Mouse (Mus musculus) limb, embryonic 15.5 days (tissue): ENCODE data around the gene March1. TPM values are rescaled to one million over a fixed set of nuclear protein-coding genes. Genes with fewer than 3 reads are reported as not detected.

ENCODE experiments used
- ATAC-seq: fragments of 200-750 bp; cut with Nextera tagmentation; 2 replicates; pipeline ENCODE4 v1.8.0; 2017; ENCODE audit warnings: low read depth, moderate TSS enrichment; ENCODE audit not compliant: insufficient number of reproducible peaks, low FRiP score, low TSS enrichment
- H3K27ac ChIP-seq: fragments of 300-500 bp; sonication (generic); 2 replicates; pipeline ENCODE4 v1.5.1; 2015; ENCODE audit warnings: moderate library complexity, mild to moderate bottlenecking, inconsistent platforms
- H3K27me3 ChIP-seq: fragments of 300-500 bp; sonication (generic); 2 replicates; pipeline ENCODE4 v1.6.1; 2015; ENCODE audit warnings: inconsistent platforms
- H3K36me3 ChIP-seq: fragments of 300-500 bp; sonication (generic); 2 replicates; pipeline ENCODE4 v1.6.1; 2015; ENCODE audit warnings: inconsistent platforms
- H3K4me1 ChIP-seq: fragments of 300-500 bp; sonication (generic); 2 replicates; pipeline ENCODE4 v1.6.1; 2015; ENCODE audit warnings: inconsistent platforms
- H3K4me2 ChIP-seq: fragments of 300-500 bp; sonication (generic); 2 replicates; pipeline ENCODE4 v1.6.1; 2015; ENCODE audit warnings: mild to moderate bottlenecking, inconsistent platforms
- H3K4me3 ChIP-seq: fragments of 300-500 bp; sonication (generic); 2 replicates; pipeline ENCODE4 v1.5.1; 2015; ENCODE audit warnings: mild to moderate bottlenecking, inconsistent platforms
- H3K9ac ChIP-seq: fragments of 300-500 bp; sonication (generic); 2 replicates; pipeline ENCODE4 v1.6.1; 2015; ENCODE audit warnings: inconsistent platforms
- H3K9me3 ChIP-seq: fragments of 300-500 bp; sonication (generic); 2 replicates; pipeline ENCODE4 v1.6.1; 2016; ENCODE audit warnings: inconsistent platforms
- WGBS: fragments of 180-500 bp; shearing (Covaris S2); methylation state at CpG from one replicate; pipeline ENCODE4 v1.1.7; 2015; 5-methylcytosine and 5-hydroxymethylcytosine counted together
- polyA plus RNA-seq: library from polyadenylated mRNA; unstranded; fragments of >200 nt; fragmentation: Nextera tagmentation; extraction: Ambion mirVana; gene quantifications from 2 replicates; pipeline ENCODE4 v1.2.1, GENCODE M21; 2015

March1 gene
- polyA plus RNA-seq, 1 experiment from 2014 or later = 0.54 TPM

- H3K4me3 ChIP-seq = no peak overlapping the region
- no peak overlapping the region for H3K4me2 ChIP-seq
- no peaks in the 10 kb centered on the region for H3K9me3 ChIP-seq
- H3K27ac ChIP-seq = no peak overlapping the region
- no peak overlapping the region for H3K9ac ChIP-seq
- no peaks in the 10 kb centered on the region for H3K4me1 ChIP-seq
- no peaks in the 10 kb centered on the region for H3K36me3 ChIP-seq
- H3K27me3 ChIP-seq = no peaks in the 10 kb centered on the region
- WGBS = 85% methylated on average over 3 of the region's 3 CpGs
- no peak for ATAC-seq
Measured at GRCm38 (mm10) chr8:66332206-66332605, 714.5 kb downstream of the March1 start.

DNA sequence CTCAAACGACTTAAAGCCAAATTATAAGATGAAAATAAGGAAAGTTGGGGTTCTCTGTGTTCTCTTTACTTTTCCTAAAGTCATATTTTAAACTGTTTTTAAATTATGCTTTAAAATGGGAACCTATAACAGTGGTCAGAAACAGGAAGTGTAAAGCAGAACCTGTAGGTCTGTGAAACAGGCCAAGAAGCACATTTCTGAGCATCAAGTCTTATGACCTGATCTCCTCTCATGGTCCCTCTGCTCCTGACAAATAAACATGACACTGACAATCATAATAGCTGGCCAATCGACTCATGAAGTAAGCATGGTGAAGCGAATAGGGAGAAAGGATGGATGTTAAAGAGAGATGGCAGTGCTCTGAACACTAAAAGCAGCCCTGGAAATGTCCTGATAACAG, 716.6 kb downstream of the March1 start:
- ATAC-seq = no peak
- no peaks in the 10 kb centered on the region for H3K9me3 ChIP-seq
- no peaks in the 10 kb centered on the region for H3K27me3 ChIP-seq
- H3K4me2 ChIP-seq = no peak overlapping the region
- no peak overlapping the region for H3K4me3 ChIP-seq
- H3K36me3 ChIP-seq = no peaks in the 10 kb centered on the region
- no peaks in the 10 kb centered on the region for H3K4me1 ChIP-seq
- H3K9ac ChIP-seq = no peak overlapping the region
- WGBS = 67% methylated on average over 3 of the region's 3 CpGs
- H3K27ac ChIP-seq = no peak overlapping the region

DNA sequence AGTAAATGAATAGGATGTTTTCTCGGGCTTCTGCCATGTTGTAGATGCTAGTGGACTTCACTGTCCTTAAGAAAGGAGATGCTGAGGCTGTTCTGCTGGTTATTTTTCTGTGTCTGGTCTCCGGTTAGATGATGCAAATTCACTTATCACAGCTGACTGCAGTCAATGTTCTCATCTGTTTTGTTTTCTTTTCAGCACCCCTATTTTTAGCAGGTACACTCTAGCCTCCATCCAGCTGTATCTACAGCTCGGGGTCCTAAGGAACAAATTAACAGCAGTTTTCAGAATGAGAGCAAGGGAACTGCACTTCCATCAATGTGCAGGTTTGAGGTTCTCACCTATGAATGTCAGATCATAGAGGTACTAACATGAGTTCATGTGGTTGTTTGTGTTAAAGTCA, 721.9 kb downstream of the March1 start:
- no peak for ATAC-seq
- Histone ChIP-seq H3K9ac (no peak overlapping the region), H3K4me2 (no peak overlapping the region), H3K4me1 (no peaks in the 10 kb centered on the region), H3K27ac (no peak overlapping the region), H3K27me3 (no peaks in the 10 kb centered on the region), H3K36me3 (no peaks in the 10 kb centered on the region), H3K4me3 (no peak overlapping the region), H3K9me3 (no peaks in the 10 kb centered on the region)
- 80% methylated on average over 3 of the region's 3 CpGs for WGBS

DNA sequence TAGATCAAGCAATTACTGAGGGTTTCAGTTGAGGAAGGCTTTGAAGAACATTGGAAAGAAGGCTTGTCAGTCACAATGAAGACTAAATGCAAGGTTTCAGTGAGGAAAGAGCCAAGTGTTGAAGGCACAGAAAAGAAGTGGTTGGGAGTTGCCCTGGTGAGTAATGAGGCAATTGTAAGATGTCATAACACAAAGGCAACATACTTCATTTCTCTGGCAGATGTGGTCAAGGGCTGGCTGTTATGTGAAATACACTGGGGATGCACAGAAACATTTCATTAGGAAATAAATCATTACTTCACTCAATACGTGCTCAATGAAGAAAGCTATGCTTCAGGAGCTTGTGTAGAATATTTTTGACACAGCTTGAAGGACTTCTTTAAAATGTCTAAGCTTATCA, 725.2 kb downstream of the March1 start:
- Histone ChIP-seq H3K9me3 (no peaks in the 10 kb centered on the region), H3K4me2 (no peak overlapping the region), H3K36me3 (no peaks in the 10 kb centered on the region), H3K4me3 (no peak overlapping the region), H3K9ac (no peak overlapping the region), H3K4me1 (no peaks in the 10 kb centered on the region), H3K27ac (no peak overlapping the region), H3K27me3 (no peaks in the 10 kb centered on the region)
- no peak for ATAC-seq
- WGBS = 73% methylated on average over 1 of the region's 1 CpGs

GRCm38 (mm10) chr8:66362882-66363801, 745.4 kb downstream of the March1 start:
- H3K9me3 ChIP-seq = no peaks in the 10 kb centered on the region
- H3K36me3 ChIP-seq = no peaks in the 10 kb centered on the region
- ATAC-seq = no peak
- H3K27me3 ChIP-seq = no peaks in the 10 kb centered on the region
- no peak overlapping the region for H3K9ac ChIP-seq
- no peak overlapping the region for H3K4me3 ChIP-seq
- no peak overlapping the region for H3K4me2 ChIP-seq
- WGBS = 69% methylated on average over 5 of the region's 5 CpGs
- H3K4me1 ChIP-seq = no peaks in the 10 kb centered on the region
- H3K27ac ChIP-seq = no peak overlapping the region

DNA sequence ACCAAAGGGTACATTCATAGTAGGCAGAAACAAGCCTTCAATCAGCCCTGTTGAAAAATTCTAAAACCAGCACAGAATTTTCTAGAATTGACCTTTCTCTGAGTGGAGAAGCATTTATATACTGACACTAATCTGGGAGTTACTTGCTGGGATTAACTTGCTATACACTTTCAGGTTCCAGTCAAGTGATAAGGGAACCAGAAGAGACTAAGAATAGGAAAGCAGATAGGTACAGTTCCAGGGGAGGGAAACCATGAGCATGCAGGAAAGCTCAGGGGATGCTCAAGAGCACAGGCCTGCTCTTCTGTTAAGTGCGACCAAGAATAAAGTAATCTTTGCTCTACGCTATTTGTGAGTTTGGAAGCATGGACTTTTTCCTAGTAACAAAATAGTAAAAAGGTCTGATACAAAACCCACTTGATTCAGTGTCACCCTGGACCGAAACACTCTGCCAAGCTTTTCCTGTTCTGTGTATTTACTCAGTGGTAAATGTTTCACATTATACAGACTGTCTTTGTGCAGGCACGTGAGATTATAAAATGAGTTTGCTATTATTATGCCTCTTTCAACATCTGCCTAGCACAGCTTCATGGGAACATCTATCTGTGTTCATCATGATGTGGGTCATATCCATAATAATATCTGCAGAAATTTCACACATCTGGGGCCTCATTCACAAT, 766.1 kb downstream of the March1 start:
- H3K36me3 ChIP-seq = no peaks in the 10 kb centered on the region
- no peak overlapping the region for H3K9ac ChIP-seq
- 84% methylated on average over 4 of the region's 4 CpGs for WGBS
- ATAC-seq = no peak
- no peak overlapping the region for H3K4me3 ChIP-seq
- H3K27ac ChIP-seq = no peak overlapping the region
- no peaks in the 10 kb centered on the region for H3K4me1 ChIP-seq
- no peaks in the 10 kb centered on the region for H3K9me3 ChIP-seq
- H3K4me2 ChIP-seq = no peak overlapping the region
- H3K27me3 ChIP-seq = no peaks in the 10 kb centered on the region

DNA sequence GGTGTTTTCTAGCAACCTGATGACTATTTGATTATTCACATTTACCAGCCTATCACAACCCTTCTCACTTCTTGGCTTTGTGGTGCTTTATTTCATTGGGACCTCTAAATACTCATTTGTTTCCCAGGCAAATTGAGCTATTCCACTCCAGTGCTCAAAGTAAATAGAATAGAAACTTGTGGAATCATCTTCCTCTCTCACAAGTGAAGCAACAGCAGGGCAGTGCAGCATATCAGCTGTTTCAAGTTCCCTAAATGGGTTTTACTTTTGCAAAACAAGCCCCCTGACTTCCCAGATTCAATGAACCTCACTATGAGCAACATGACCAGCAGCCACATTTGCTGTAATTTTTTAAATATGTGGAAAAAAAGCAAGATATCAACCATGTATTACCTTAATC, 768.3 kb downstream of the March1 start:
- Histone ChIP-seq H3K27me3 (no peaks in the 10 kb centered on the region), H3K36me3 (no peaks in the 10 kb centered on the region), H3K4me1 (no peaks in the 10 kb centered on the region), H3K4me3 (no peak overlapping the region), H3K27ac (no peak overlapping the region), H3K4me2 (no peak overlapping the region), H3K9me3 (no peaks in the 10 kb centered on the region), H3K9ac (no peak overlapping the region)
- ATAC-seq = no peak

DNA sequence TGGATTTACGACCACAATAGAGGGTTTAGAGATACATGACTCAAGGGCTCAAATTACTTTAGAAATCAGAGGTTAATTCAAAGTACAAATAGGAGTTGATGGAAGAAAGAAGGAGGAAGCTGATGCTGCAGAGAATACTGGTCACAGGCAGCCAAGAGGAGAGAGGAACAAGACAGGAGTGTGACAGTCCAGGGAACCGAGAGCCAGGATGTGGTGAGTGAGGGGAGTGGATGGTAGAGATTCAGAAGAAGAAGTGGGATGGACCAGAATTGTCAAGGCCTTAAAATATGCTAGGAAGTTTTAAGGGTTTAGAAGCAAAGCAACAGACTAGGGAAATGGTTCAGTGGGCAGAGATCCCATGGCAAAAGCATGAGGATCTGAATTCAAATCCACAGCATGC, 771.0 kb downstream of the March1 start:
- H3K27ac ChIP-seq = no peak overlapping the region
- no peaks in the 10 kb centered on the region for H3K4me1 ChIP-seq
- WGBS = 69% methylated on average over 2 of the region's 2 CpGs
- no peaks in the 10 kb centered on the region for H3K9me3 ChIP-seq
- H3K4me2 ChIP-seq = no peak overlapping the region
- no peak for ATAC-seq
- no peak overlapping the region for H3K9ac ChIP-seq
- no peaks in the 10 kb centered on the region for H3K27me3 ChIP-seq
- H3K4me3 ChIP-seq = no peak overlapping the region
- no peaks in the 10 kb centered on the region for H3K36me3 ChIP-seq

GRCm38 (mm10) chr8:66391554-66391953, 773.9 kb downstream of the March1 start:
- Histone ChIP-seq H3K4me1 (no peaks in the 10 kb centered on the region), H3K36me3 (no peaks in the 10 kb centered on the region), H3K27me3 (no peaks in the 10 kb centered on the region), H3K4me2 (no peak overlapping the region), H3K4me3 (no peak overlapping the region), H3K9me3 (no peaks in the 10 kb centered on the region), H3K9ac (no peak overlapping the region), H3K27ac (no peak overlapping the region)
- 78% methylated on average over 5 of the region's 5 CpGs for WGBS
- ATAC-seq = no peak

GRCm38 (mm10) chr8:66392900-66393299, 775.2 kb downstream of the March1 start:
- Histone ChIP-seq H3K4me3 (no peak overlapping the region), H3K4me2 (no peak overlapping the region), H3K9me3 (no peaks in the 10 kb centered on the region), H3K27ac (no peak overlapping the region), H3K9ac (no peak overlapping the region), H3K27me3 (no peaks in the 10 kb centered on the region), H3K36me3 (no peaks in the 10 kb centered on the region), H3K4me1 (no peaks in the 10 kb centered on the region)
- ATAC-seq = no peak

GRCm38 (mm10) chr8:66394148-66394547, 776.4 kb downstream of the March1 start:
- Histone ChIP-seq H3K4me3 (no peak overlapping the region), H3K36me3 (no peaks in the 10 kb centered on the region), H3K27me3 (no peaks in the 10 kb centered on the region), H3K4me2 (no peak overlapping the region), H3K9me3 (no peaks in the 10 kb centered on the region), H3K4me1 (no peaks in the 10 kb centered on the region), H3K27ac (no peak overlapping the region), H3K9ac (no peak overlapping the region)
- 74% methylated on average over 3 of the region's 3 CpGs for WGBS
- ATAC-seq = no peak

DNA sequence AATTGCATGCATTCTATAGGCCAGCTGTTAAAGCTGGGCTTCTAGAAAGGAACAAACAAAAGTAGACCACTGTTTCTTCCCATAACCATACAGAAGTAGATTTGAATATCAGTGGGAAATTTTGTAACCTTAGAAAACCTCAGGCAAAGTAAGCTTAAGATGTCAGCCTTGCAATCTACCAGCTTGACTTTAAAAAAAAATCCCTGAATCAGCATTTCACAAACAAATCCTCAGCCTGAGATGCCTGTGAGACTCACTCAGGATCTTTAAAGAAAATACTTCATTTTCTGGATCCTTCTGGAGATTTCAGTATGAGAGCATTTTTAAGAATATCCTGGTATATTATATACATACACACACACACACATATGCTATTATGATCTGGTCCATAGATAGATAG, 780.1 kb downstream of the March1 start:
- Histone ChIP-seq H3K4me3 (no peak overlapping the region), H3K36me3 (no peaks in the 10 kb centered on the region), H3K4me1 (no peaks in the 10 kb centered on the region), H3K27ac (no peak overlapping the region), H3K9me3 (no peaks in the 10 kb centered on the region), H3K27me3 (no peaks in the 10 kb centered on the region), H3K9ac (no peak overlapping the region), H3K4me2 (no peak overlapping the region)
- ATAC-seq = no peak
